Mouse (Mus musculus): ENCODE data around the gene Hcn4.

Hcn4 gene

GRCm38 (mm10) chr9:58823139-58823917 is at the start of gene Hcn4:
Hcn4 (plus strand) TSS chr9:58823412.
- no peak for DNase-seq (ENCODE audit: low read depth, low spot score)

DNA sequence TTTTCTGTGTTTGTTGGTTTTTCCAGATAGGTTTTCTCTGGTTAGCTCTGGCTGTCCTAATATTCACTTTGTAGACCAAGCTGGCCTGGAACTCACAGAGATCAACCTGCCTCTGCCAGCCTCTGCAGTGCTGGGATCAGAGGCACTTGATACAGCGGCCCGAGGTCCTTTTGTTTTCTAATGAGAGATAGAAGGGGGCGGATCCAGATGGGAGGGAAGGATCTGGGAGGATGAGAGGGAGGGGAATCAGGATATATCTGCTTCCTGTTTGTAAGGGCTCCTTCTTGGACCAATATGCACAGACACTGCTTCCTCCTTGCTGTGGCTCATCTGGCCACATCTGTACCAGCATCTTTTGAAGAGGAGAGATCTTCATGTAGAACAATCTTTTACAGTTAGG is 48.5 kb upstream of the Hcn4 start:
- DNase-seq (ENCODE audit: low read depth, low spot score), result no peak

- DNase-seq (ENCODE audit: low read depth, low spot score), result peak; percentile 9
Measured at GRCm38 (mm10) chr9:58775363-58775762, 47.8 kb upstream of the Hcn4 start.

DNA sequence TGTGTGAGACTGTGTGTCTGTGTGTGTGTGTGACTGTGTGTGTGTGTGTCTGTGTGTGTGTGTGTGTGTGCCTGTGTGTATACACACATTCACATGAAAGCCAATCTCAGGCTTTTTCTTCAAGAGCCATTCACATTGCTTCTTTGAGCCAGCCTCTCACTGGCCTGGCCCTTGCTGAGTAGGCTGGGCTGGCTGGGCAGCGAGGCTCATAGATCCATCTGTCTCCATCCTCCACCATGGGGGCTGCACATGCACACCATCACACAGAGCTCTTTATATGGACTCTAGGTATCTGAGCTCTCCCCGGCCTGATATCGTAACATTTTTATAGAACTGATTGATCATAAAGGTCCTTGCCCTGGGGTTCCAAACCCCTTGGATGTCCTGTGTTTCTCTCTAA is 33.7 kb upstream of the Hcn4 start:
- DNase-seq (ENCODE audit: low read depth, low spot score), result no peak

DNA sequence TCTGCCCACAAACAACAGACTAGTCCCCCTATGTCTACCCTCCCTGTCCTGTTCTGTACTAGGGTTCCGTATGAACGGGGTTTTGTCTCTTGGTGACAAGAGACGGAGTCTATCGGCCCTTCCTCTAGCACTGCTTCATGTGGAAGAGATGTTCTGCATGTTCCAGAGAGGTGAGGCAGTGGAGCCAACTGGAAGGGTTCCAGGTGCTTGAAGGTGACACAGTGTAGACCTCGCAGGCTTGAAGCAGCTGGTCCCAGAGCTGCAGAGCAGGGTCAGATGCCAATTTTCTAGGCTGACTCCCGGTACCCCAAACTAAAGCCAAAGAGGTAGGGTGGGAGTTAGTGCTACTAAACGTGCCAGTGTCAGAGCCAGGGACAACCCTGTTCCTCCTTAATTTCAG is 25.1 kb upstream of the Hcn4 start:
- no peak for DNase-seq (ENCODE audit: low read depth, low spot score)

- no peak for DNase-seq (ENCODE audit: low read depth, low spot score)
Measured at GRCm38 (mm10) chr9:58801441-58801840, 21.8 kb upstream of the Hcn4 start.

DNA sequence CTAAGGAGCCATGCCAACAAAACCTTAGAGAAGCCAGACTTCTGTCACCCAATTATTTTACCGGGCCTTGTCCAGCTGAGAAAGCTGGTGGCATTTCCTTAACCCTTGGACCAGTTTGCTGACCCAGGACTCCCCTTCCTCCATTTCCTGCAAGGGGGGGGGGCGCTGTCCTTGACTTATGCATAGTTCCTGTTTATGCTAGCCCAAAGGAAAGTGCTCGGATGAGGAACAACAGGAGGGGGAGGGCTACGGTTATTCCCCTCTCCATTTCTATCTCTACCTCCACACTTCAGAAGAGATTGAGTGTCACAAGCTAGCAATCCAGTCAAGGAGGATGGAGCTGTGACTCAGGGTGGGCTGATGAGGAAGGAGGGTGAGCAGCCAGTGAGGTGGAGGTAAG is 20.9 kb upstream of the Hcn4 start:
- DNase-seq (ENCODE audit: low read depth, low spot score), result no peak

- DNase-seq (ENCODE audit: low read depth, low spot score), result no peak
Measured at GRCm38 (mm10) chr9:58802802-58803201, 20.4 kb upstream of the Hcn4 start.

- DNase-seq (ENCODE audit: low read depth, low spot score), result no peak
Measured at GRCm38 (mm10) chr9:58805601-58806318, 17.5 kb upstream of the Hcn4 start.

DNA sequence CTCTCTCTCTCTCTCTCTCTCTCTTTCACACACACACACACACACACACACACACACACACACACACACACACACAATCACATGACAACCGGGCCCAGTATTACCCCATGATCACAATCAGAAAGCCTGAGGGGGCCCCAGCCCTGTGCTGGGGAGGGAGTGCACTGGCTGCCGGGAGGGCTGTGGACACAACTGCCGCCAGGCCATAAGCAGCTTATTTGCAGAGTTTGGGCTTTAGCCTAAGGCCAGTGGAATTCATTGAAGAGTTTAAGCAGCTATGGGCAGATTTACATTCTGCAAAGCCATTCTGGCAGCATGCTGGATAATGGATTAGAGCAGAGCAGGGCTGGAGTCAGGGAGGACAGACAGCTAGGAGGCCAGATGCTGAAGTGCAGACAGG is 12.0 kb upstream of the Hcn4 start:
- no peak for DNase-seq (ENCODE audit: low read depth, low spot score)

DNA sequence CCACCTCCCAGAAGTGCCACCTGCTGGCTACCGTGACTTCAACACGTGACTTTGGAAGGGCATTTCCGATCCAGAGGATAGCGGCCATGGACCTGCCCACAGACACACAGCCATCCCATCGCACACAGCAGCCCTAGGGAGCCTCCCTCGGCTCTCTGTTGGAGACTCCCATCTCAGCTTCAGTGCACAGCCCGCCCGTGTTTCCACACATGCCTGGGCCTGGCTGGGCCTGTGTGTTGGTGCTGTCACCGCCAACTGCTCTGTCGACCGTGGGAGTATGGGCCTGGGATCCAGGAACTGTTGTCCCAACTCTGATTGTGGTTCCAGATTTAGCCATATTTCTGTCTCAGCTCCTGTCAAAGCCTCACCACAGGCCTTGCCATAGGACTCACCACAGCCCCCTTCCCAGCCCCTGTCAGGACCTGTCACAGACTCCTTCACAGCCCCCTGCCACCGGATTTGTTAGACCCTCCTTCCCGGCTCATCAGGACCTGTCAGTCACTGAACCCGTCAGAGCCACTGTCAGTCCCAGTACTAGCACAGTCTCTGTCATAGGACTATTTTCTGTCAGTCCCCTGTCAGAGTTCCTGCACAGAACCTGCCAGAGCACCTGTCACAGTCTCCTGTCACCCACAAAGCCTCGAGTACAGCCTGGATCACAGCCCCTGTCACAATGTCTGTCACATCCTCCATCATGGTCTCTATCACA is 7.5 kb upstream of the Hcn4 start:
- DNase-seq (ENCODE audit: low read depth, low spot score), result no peak

GRCm38 (mm10) chr9:58816458-58816857 is 6.8 kb upstream of the Hcn4 start:
- DNase-seq (ENCODE audit: low read depth, low spot score), result no peak

GRCm38 (mm10) chr9:58817676-58818075 is 5.5 kb upstream of the Hcn4 start:
- no peak for DNase-seq (ENCODE audit: low read depth, low spot score)

DNA sequence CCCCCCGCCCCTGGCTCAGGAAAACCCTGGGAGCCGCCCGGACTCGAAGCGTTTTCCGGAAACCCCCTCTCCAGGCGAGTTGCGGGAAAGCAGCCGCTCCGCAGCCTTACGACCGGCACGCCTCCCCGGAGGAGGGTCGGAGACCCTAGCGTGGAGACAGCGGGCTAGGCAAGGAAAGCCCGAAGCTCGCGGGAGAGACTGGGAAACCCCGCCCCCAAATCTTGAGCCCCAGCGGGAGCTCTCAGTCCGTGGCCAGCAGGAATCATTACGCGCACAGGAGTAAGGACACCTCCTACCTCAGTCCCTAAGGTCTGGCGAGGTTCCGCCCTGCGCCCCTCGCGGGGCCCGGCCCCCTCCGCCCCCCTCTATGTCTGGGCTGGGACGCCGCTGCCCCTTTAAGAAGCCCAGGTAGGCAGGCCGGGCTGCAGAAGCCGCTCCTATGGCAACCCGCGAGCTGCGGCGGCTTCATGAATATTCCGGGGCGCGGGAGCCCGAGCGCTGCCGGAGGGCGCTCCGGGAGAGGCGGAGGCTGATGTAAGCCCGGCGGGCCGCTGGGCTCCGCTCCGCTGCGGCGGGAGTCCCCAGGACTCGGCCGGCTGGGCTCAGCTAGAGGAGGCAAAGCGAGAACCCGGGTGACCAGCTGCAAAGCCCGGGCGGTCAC is 651 bp upstream of the Hcn4 start:
- no peak for DNase-seq (ENCODE audit: low read depth, low spot score)

DNA sequence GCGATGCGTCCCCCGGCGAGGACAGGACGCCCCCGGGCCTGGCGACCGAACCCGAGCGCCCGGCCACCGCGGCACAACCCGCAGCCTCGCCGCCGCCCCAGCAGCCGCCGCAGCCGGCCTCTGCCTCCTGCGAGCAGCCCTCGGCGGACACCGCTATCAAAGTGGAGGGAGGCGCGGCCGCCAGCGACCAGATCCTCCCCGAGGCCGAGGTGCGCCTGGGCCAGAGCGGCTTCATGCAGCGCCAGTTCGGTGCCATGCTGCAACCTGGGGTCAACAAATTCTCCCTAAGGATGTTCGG is 655 bp downstream of the Hcn4 start:
- no peak for DNase-seq (ENCODE audit: low read depth, low spot score)

GRCm38 (mm10) chr9:58829627-58830026 is 6.4 kb downstream of the Hcn4 start:
- DNase-seq (ENCODE audit: low read depth, low spot score), result no peak

DNA sequence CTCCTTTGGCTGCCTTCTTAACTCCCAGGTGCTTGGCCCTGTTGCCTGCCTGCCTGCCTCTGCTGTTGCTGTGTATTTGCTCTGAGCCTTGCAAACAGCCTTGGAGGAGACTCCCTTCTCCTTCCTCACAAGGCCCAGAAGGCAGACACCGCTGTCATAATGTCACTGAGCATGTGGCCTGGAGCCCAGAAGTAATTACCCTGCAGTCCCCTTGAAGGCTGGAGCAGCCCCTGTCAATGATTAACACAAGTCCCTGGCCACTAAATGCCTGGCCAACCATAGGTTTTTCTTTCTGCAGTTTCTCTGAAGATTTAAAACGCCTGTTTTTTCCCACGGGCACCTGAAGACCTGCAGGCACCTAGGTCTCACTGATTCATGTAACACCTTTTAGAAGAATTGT is 9.7 kb downstream of the Hcn4 start:
- DNase-seq (ENCODE audit: low read depth, low spot score), result no peak

DNA sequence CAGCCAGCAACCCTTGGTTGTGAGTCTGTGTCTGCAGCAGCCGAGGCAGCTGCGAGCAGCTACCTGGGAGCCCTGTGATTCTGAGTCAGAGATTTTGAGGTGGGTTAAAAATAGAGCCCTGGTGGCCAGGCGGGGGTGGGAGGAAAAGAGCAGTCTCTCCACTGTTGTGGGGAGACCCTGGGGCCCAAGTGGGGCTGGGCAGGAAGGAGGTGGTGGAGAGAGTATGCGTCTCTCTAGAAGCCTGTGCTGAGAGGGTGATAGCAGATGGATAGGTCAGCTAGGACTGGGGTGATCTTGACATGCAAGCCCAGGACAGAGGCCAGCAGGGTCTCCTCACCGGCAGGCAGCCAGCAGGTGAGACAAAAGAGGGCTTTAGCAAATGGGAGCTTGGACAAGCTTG is 14.0 kb downstream of the Hcn4 start:
- no peak for DNase-seq (ENCODE audit: low read depth, low spot score)

GRCm38 (mm10) chr9:58838504-58838903 is 15.3 kb downstream of the Hcn4 start:
- no peak for DNase-seq (ENCODE audit: low read depth, low spot score)

- peak; percentile 70 for DNase-seq (ENCODE audit: low read depth, low spot score)
Measured at GRCm38 (mm10) chr9:58841655-58842054, 18.4 kb downstream of the Hcn4 start.

DNA sequence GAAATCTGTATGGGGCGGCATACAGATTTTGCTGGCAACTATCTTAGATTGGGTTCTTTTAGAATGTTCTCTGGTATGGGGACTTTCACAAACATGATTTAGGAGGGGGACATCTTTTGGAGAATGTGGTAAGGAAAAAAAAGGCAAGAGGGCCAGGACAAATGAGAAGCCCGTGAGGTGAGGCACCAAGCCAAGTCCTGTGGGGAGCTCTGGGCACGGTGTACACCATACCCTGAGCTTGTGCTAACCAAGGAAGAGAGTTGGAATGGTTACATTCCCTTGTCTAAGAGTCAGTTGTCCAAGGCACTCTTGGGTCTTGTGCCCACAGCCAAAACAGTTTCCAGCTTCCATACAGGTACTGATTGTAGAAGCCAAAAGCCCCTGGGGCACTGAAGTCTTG is 21.4 kb downstream of the Hcn4 start:
- DNase-seq (ENCODE audit: low read depth, low spot score), result no peak

GRCm38 (mm10) chr9:58847008-58847407 is 23.8 kb downstream of the Hcn4 start:
- DNase-seq (ENCODE audit: low read depth, low spot score), result no peak
